Mouse (Mus musculus) layer of hippocampus, adult 9-11 months (tissue): ENCODE measurements around the gene Iars2.
"Not testable (repeated sequence)": the region's sequence is repeated elsewhere in the genome, so short reads cannot be mapped to it uniquely, and the experiment has no call there.

Experiments
- DNase-seq: peaks from one replicate; pipeline ENCODE4 v3.0.0; 2022

The Iars2 gene

GRCm38 (mm10) chr1:185331364-185331763 is 2.2 kb upstream of the Iars2 start:
- no peak for DNase-seq

GRCm38 (mm10) chr1:185329851-185330250 is 655 bp upstream of the Iars2 start:
- DNase-seq: no peak

- not testable (repeated sequence) for DNase-seq
Observed at GRCm38 (mm10) chr1:185327754-185328345, 1.3 kb downstream of the Iars2 start.

GRCm38 (mm10) chr1:185315846-185316568 is 13.2 kb downstream of the Iars2 start:
- DNase-seq: peak; percentile 81

GRCm38 (mm10) chr1:185314546-185314945 is 14.7 kb downstream of the Iars2 start:
- DNase-seq: no peak

- DNase-seq: no peak
Observed at GRCm38 (mm10) chr1:185311949-185312348, 17.2 kb downstream of the Iars2 start.

GRCm38 (mm10) chr1:185308908-185309307 is 20.3 kb downstream of the Iars2 start:
- no peak for DNase-seq

- DNase-seq: no peak
Observed at GRCm38 (mm10) chr1:185308334-185308733, 20.9 kb downstream of the Iars2 start.

- DNase-seq: no peak
Observed at GRCm38 (mm10) chr1:185307645-185308044, 21.6 kb downstream of the Iars2 start.

GRCm38 (mm10) chr1:185306836-185307235 is 22.4 kb downstream of the Iars2 start:
- DNase-seq: no peak

- DNase-seq: no peak
Observed at GRCm38 (mm10) chr1:185302816-185303215, 26.4 kb downstream of the Iars2 start.

GRCm38 (mm10) chr1:185298496-185298895 is 30.7 kb downstream of the Iars2 start:
- DNase-seq: no peak

- DNase-seq: no peak
Observed at GRCm38 (mm10) chr1:185296850-185297249, 32.3 kb downstream of the Iars2 start.

- no peak for DNase-seq
Observed at GRCm38 (mm10) chr1:185292646-185293360, 36.4 kb downstream of the Iars2 start.

- DNase-seq: no peak
Observed at GRCm38 (mm10) chr1:185291336-185291735, 37.9 kb downstream of the Iars2 start.

- DNase-seq: no peak
Observed at GRCm38 (mm10) chr1:185289231-185289630, 40.0 kb downstream of the Iars2 start.

GRCm38 (mm10) chr1:185287066-185287465 is 42.1 kb downstream of the Iars2 start:
- no peak for DNase-seq

GRCm38 (mm10) chr1:185285171-185285570 is 44.0 kb downstream of the Iars2 start:
- DNase-seq: peak; percentile 28

GRCm38 (mm10) chr1:185284740-185285139 is 44.5 kb downstream of the Iars2 start:
- DNase-seq: peak; percentile 32

GRCm38 (mm10) chr1:185283247-185283646 is 45.9 kb downstream of the Iars2 start:
- DNase-seq: no peak

GRCm38 (mm10) chr1:185282846-185283245 is 46.4 kb downstream of the Iars2 start:
- no peak for DNase-seq

- DNase-seq: no peak
Observed at GRCm38 (mm10) chr1:185280616-185281015, 48.6 kb downstream of the Iars2 start.

GRCm38 (mm10) chr1:185279288-185279687 is 49.9 kb downstream of the Iars2 start:
- DNase-seq: no peak

- DNase-seq: no peak
Observed at GRCm38 (mm10) chr1:185277022-185277421, 52.2 kb downstream of the Iars2 start.
